Mouse (Mus musculus) cerebellum, postnatal 25 days (tissue): ENCODE data around the gene Clk4.

Experiments
- DNase-seq, 2 experiments: peaks; one replicate each; pipeline ENCODE4 v3.0.0; 2021; ENCODE audit warnings: mixed read lengths in 2 of 2

Clk4 gene

GRCm38 (mm10) chr11:51311846-51312245 is 50.3 kb downstream of the Clk4 start:
- no peak for DNase-seq

- DNase-seq: peak; percentile 34 to 64
Measured at GRCm38 (mm10) chr11:51315991-51316810, 54.7 kb downstream of the Clk4 start.

- no peak for DNase-seq
Measured at GRCm38 (mm10) chr11:51320609-51321008, 59.1 kb downstream of the Clk4 start.

DNA sequence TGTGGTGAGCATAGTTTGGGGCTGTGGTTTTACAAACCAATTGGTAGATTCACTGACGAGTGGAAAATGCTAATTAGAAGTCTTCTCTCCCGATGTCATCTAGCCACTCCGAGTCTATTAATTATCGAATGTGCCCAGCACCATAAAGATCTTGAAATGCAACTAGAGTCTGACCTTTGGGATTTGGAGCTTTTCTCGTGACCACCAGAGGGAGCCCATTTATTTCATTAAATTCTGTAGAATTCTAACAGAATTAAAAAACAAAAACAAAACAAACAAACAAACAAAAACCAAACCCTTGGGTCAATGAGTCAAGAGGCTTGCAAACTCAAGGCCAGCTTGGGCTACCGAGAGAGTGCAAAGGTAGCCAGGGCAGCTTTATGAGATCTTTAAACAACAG is 65.4 kb downstream of the Clk4 start:
- peak in 1 of 2 experiments; percentile 38 for DNase-seq

- DNase-seq: peak; percentile 33 to 62
Measured at GRCm38 (mm10) chr11:51328387-51328942, 66.9 kb downstream of the Clk4 start.

DNA sequence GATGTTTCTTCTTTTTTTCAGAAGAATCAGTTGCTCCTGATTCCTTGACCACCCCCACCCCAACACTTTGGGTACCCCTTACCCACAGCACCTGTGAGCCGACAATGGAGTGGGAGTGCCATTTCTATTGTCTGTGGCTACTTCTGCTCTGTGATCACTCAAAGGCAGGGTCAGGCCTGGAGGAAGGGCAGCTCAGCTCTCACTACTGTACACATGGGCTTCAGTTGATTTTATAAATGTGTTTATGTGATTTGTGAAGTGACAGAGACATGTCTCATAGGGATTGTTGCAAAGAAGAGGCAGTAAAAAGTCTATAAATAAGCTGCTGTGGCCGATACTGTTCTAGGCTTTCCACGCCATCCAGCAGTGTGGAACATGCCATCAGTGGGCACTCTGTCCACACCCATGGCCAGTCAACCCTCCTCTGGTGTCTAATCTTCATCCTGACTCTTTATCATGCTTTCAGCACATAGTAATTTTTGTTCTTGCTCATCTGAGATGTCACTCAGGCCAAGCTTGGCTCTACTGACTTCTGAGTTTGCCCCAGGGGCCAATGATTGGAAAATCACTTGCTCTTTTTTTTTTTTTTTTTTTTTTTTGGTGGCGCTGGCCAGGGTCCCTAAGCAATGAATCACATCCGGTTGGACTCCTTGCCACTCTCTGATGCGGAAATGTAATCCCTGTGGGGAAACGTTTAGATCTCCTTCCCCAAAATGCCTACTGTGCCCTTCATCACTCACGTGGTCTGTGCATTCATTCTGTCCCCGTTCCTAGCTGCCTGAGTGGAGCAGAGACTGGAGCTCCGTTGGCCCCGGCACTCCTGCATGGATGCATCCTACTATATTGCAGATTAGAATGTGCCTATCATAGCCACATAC is 68.5 kb downstream of the Clk4 start:
- DNase-seq: no peak
